Mouse (Mus musculus): Measurements from ENCODE around the gene Slc8a1. TPM values are rescaled to one million over a fixed set of nuclear protein-coding genes. Genes with fewer than 3 reads are reported as not detected.

The Slc8a1 gene
- polyA plus RNA-seq, 2 experiments, result 0.42 to 0.65 TPM

- H3K27me3 ChIP-seq (ENCODE audit: control insufficient read depth, insufficient read depth, low read length), result no peaks in the 10 kb centered on the region
- no peaks in the 10 kb centered on the region for H3K4me1 ChIP-seq (replicated peaks; ENCODE audit: control insufficient read depth in 2 of 2, insufficient read depth in 2 of 2, low read length in 1 of 2)
- no peak overlapping the region for H3K4me2 ChIP-seq (ENCODE audit: low read depth)
- 55% methylated on average over 4 of the region's 4 CpGs for WGBS (ENCODE audit: insufficient replicate concordance)
- no peaks in the 10 kb centered on the region; the same call in 1 of the 2 replicates for H3K9me3 ChIP-seq (ENCODE audit: control insufficient read depth, low read length)
- ATAC-seq (ENCODE audit: insufficient read depth) (no peak), DNase-seq (ENCODE audit: low read depth in 3 of 3, low spot score in 3 of 3) (no peak)
- no peak overlapping the region for H3K9ac ChIP-seq (replicated peaks)
- no peaks in the 10 kb centered on the region for H3K36me3 ChIP-seq (replicated peaks; ENCODE audit: control insufficient read depth, insufficient read depth, low read depth)
- no peak overlapping the region for H3K27ac ChIP-seq
- no peak overlapping the region for H3K4me3 ChIP-seq (ENCODE audit: insufficient read depth in 1 of 2, low read depth in 2 of 2, low read length in 2 of 2)
- TF ChIP-seq EP300 (IDR thresholded peaks at IDR 0.05; ENCODE audit: low read depth), result no peak
- no peak for TF ChIP-seq CTCF (IDR thresholded peaks at IDR 0.05; ENCODE audit: low read depth)
These were observed 378.1 kb downstream of the Slc8a1 start for GRCm38 (mm10) chr17:81360032-81360431.

- Histone ChIP-seq H3K36me3 (replicated peaks; ENCODE audit: control insufficient read depth, insufficient read depth, low read depth) (no peaks in the 10 kb centered on the region), H3K4me1 (replicated peaks; ENCODE audit: control insufficient read depth in 2 of 2, insufficient read depth in 2 of 2, low read length in 1 of 2) (no peaks in the 10 kb centered on the region), H3K9me3 (ENCODE audit: control insufficient read depth, low read length) (no peaks in the 10 kb centered on the region), H3K4me2 (ENCODE audit: low read depth) (no peak overlapping the region), H3K4me3 (ENCODE audit: insufficient read depth in 1 of 2, low read depth in 2 of 2, low read length in 2 of 2) (no peak overlapping the region), H3K27ac (no peak overlapping the region), H3K9ac (replicated peaks) (no peak overlapping the region), H3K27me3 (ENCODE audit: control insufficient read depth, insufficient read depth, low read length) (no peaks in the 10 kb centered on the region)
- DNase-seq (ENCODE audit: low read depth in 3 of 3, low spot score in 3 of 3) (no peak), ATAC-seq (ENCODE audit: insufficient read depth) (no peak)
- TF ChIP-seq EP300 (IDR thresholded peaks at IDR 0.05; ENCODE audit: low read depth), result no peak
- TF ChIP-seq CTCF (IDR thresholded peaks at IDR 0.05; ENCODE audit: low read depth), result no peak
- 54% methylated on average over 7 of the region's 7 CpGs for WGBS (ENCODE audit: insufficient replicate concordance)
These were observed 402.0 kb downstream of the Slc8a1 start for GRCm38 (mm10) chr17:81336024-81336754.

GRCm38 (mm10) chr17:81335526-81335925 is 402.7 kb downstream of the Slc8a1 start:
- H3K27me3 ChIP-seq (ENCODE audit: control insufficient read depth, insufficient read depth, low read length), result no peaks in the 10 kb centered on the region
- no peaks in the 10 kb centered on the region for H3K36me3 ChIP-seq (replicated peaks; ENCODE audit: control insufficient read depth, insufficient read depth, low read depth)
- no peak overlapping the region for H3K4me3 ChIP-seq (ENCODE audit: insufficient read depth in 1 of 2, low read depth in 2 of 2, low read length in 2 of 2)
- TF ChIP-seq EP300 (IDR thresholded peaks at IDR 0.05; ENCODE audit: low read depth), result no peak
- TF ChIP-seq CTCF (IDR thresholded peaks at IDR 0.05; ENCODE audit: low read depth), result no peak
- no peak overlapping the region for H3K4me2 ChIP-seq (ENCODE audit: low read depth)
- ATAC-seq (ENCODE audit: insufficient read depth) (no peak), DNase-seq (ENCODE audit: low read depth in 3 of 3, low spot score in 3 of 3) (no peak)
- H3K9ac ChIP-seq (replicated peaks), result no peak overlapping the region
- H3K27ac ChIP-seq, result no peak overlapping the region
- H3K9me3 ChIP-seq (ENCODE audit: control insufficient read depth, low read length), result no peaks in the 10 kb centered on the region
- H3K4me1 ChIP-seq (replicated peaks; ENCODE audit: control insufficient read depth in 2 of 2, insufficient read depth in 2 of 2, low read length in 1 of 2), result no peaks in the 10 kb centered on the region
- 45% methylated on average over 1 of the region's 1 CpGs for WGBS (ENCODE audit: insufficient replicate concordance)
